Mouse (Mus musculus): ENCODE measurements at regions not wholly inside any gene's neighbourhood (a gene's known extent, or its start where the extent isn't known, plus 50 kb on each side); places are given as distances from the start of the nearest gene placed in this dataset.

GRCm38 (mm10) chr15:85665181-85665821 lies 69.5 kb upstream of the Ppara start:
- WGBS: 74% methylated on average over 12 of the region's 12 CpGs
- Histone ChIP-seq H3K27ac (ENCODE audit: low read length) (0 out of 2 replicates have a peak overlapping the region, but pooled peaks have one; percentile 12), H3K9me3 (ENCODE audit: control insufficient read depth, low read length) (no peaks in the 10 kb centered on the region), H3K4me2 (ENCODE audit: low read length) (peak overlapping the region; percentile 22), H3K4me1 (replicated peaks; ENCODE audit: control insufficient read depth, insufficient read depth, low read length) (peaks cover 36% of the 10 kb centered on the region), H3K9ac (replicated peaks; ENCODE audit: low read depth, low read length) (peak overlapping the region; percentile 51), H3K4me3 (replicated peaks; ENCODE audit: low read length) (no peak overlapping the region), H3K36me3 (ENCODE audit: control insufficient read depth, insufficient read depth) (no peaks in the 10 kb centered on the region), H3K27me3 (replicated peaks; ENCODE audit: control insufficient read depth, insufficient read depth, low read length) (peaks cover 7% of the 10 kb centered on the region; the same call in 1 of the 2 replicates)
- ATAC-seq: no peak

DNA sequence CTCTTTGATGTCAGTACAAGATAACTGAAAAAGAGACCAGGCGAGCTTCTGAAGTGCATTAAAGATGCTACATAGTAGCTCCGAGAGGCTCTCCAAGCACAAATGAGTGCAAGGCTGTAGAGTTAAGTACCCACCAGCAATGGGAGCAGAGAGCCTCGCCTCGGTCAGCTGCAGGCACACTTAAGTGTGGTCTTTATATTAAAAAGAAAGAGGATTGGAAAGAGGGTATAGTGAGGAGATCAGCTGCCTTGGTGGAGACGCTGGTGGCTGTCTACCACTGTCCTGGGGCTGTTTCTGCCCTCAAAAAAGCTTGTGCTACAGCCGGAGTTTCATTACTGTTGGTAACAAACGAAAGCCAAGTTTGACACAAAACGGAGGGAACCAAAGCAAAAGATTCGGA lies 68.3 kb upstream of the Ppara start:
- Histone ChIP-seq H3K4me2 (ENCODE audit: low read length) (peak overlapping the region; percentile 55), H3K27ac (ENCODE audit: low read length) (peak overlapping the region; percentile 87), H3K4me3 (replicated peaks; ENCODE audit: low read length) (peak overlapping the region; percentile 21), H3K36me3 (ENCODE audit: control insufficient read depth, insufficient read depth) (no peaks in the 10 kb centered on the region), H3K9me3 (ENCODE audit: control insufficient read depth, low read length) (no peaks in the 10 kb centered on the region), H3K27me3 (replicated peaks; ENCODE audit: control insufficient read depth, insufficient read depth, low read length) (no peaks in the 10 kb centered on the region; the same call in 1 of the 2 replicates), H3K9ac (replicated peaks; ENCODE audit: low read depth, low read length) (peak overlapping the region; percentile 58), H3K4me1 (replicated peaks; ENCODE audit: control insufficient read depth, insufficient read depth, low read length) (peaks cover 30% of the 10 kb centered on the region)
- WGBS: 33% methylated on average over 9 of the region's 9 CpGs
- no peak for ATAC-seq

DNA sequence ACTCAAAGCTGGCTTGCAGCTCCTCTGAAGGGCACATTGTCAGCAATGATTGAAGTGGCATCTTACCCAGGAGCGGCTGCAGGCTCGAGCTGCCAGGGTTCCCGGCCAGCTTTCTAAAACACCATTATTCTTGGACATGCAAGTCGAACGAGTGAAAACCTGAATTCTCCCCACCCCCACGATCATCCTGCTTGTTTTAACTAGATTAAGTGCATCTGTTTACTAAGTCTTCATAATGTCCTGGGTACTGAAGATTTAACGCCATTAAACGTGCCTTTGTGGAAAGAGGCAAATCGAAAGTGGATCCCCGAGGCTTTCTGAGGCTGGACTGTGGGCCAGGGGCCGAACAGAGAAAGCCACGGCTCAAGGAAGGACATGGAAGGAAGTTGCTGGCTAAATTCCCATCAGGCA lies 67.4 kb upstream of the Ppara start:
- Histone ChIP-seq H3K9ac (replicated peaks; ENCODE audit: low read depth, low read length) (peak overlapping the region; percentile 51), H3K27me3 (replicated peaks; ENCODE audit: control insufficient read depth, insufficient read depth, low read length) (no peaks in the 10 kb centered on the region)
- 15% methylated on average over 12 of the region's 12 CpGs for WGBS

GRCm38 (mm10) chr15:85667906-85668590 lies 66.7 kb upstream of the Ppara start:
- Histone ChIP-seq H3K4me3 (replicated peaks; ENCODE audit: low read length) (peak overlapping the region; percentile 13), H3K9me3 (ENCODE audit: control insufficient read depth, low read length) (no peaks in the 10 kb centered on the region), H3K9ac (replicated peaks; ENCODE audit: low read depth, low read length) (peak overlapping the region; percentile 51), H3K27me3 (replicated peaks; ENCODE audit: control insufficient read depth, insufficient read depth, low read length) (no peaks in the 10 kb centered on the region), H3K4me2 (ENCODE audit: low read length) (peak overlapping the region; percentile 52), H3K27ac (ENCODE audit: low read length) (peak overlapping the region; percentile 67), H3K36me3 (ENCODE audit: control insufficient read depth, insufficient read depth) (no peaks in the 10 kb centered on the region), H3K4me1 (replicated peaks; ENCODE audit: control insufficient read depth, insufficient read depth, low read length) (peaks cover 30% of the 10 kb centered on the region)
- WGBS: 70% methylated on average over 7 of the region's 7 CpGs
- ATAC-seq: no peak

More for the DNA sequence above, 67.4 kb upstream of the Ppara start:
- H3K4me1 ChIP-seq (replicated peaks; ENCODE audit: control insufficient read depth, insufficient read depth, low read length): peaks cover 30% of the 10 kb centered on the region
- H3K36me3 ChIP-seq (ENCODE audit: control insufficient read depth, insufficient read depth): no peaks in the 10 kb centered on the region
- no peaks in the 10 kb centered on the region for H3K9me3 ChIP-seq (ENCODE audit: control insufficient read depth, low read length)
- H3K4me2 ChIP-seq (ENCODE audit: low read length): peak overlapping the region; percentile 52
- H3K4me3 ChIP-seq (replicated peaks; ENCODE audit: low read length): peak overlapping the region; percentile 13
- no peak for ATAC-seq
- peak overlapping the region; percentile 63 for H3K27ac ChIP-seq (ENCODE audit: low read length)

- peak overlapping the region; percentile 100 for H3K9ac ChIP-seq (replicated peaks; ENCODE audit: low read depth, low read length)
- H3K4me1 ChIP-seq (replicated peaks; ENCODE audit: control insufficient read depth, insufficient read depth, low read length): peaks cover 34% of the 10 kb centered on the region
- H3K27me3 ChIP-seq (replicated peaks; ENCODE audit: control insufficient read depth, insufficient read depth, low read length): no peaks in the 10 kb centered on the region
- H3K36me3 ChIP-seq (ENCODE audit: control insufficient read depth, insufficient read depth): no peaks in the 10 kb centered on the region
- peak overlapping the region; percentile 88 for H3K4me3 ChIP-seq (replicated peaks; ENCODE audit: low read length)
- H3K9me3 ChIP-seq (ENCODE audit: control insufficient read depth, low read length): no peaks in the 10 kb centered on the region
- 35% methylated on average over 9 of the region's 9 CpGs for WGBS
- H3K4me2 ChIP-seq (ENCODE audit: low read length): peak overlapping the region; percentile 98
- H3K27ac ChIP-seq (ENCODE audit: low read length): peak overlapping the region; percentile 100
- no peak for ATAC-seq
Observed at GRCm38 (mm10) chr15:85668871-85669651, 65.7 kb upstream of the Ppara start.

GRCm38 (mm10) chr15:85669652-85670175 lies 65.1 kb upstream of the Ppara start:
- Histone ChIP-seq H3K36me3 (ENCODE audit: control insufficient read depth, insufficient read depth) (no peaks in the 10 kb centered on the region), H3K9ac (replicated peaks; ENCODE audit: low read depth, low read length) (peak overlapping the region; percentile 100), H3K4me1 (replicated peaks; ENCODE audit: control insufficient read depth, insufficient read depth, low read length) (peaks cover 40% of the 10 kb centered on the region), H3K4me3 (replicated peaks; ENCODE audit: low read length) (peak overlapping the region; percentile 88), H3K9me3 (ENCODE audit: control insufficient read depth, low read length) (no peaks in the 10 kb centered on the region), H3K4me2 (ENCODE audit: low read length) (peak overlapping the region; percentile 98), H3K27me3 (replicated peaks; ENCODE audit: control insufficient read depth, insufficient read depth, low read length) (no peaks in the 10 kb centered on the region), H3K27ac (ENCODE audit: low read length) (peak overlapping the region; percentile 100)
- peak; percentile 54 for ATAC-seq
- 12% methylated on average over 15 of the region's 15 CpGs for WGBS

DNA sequence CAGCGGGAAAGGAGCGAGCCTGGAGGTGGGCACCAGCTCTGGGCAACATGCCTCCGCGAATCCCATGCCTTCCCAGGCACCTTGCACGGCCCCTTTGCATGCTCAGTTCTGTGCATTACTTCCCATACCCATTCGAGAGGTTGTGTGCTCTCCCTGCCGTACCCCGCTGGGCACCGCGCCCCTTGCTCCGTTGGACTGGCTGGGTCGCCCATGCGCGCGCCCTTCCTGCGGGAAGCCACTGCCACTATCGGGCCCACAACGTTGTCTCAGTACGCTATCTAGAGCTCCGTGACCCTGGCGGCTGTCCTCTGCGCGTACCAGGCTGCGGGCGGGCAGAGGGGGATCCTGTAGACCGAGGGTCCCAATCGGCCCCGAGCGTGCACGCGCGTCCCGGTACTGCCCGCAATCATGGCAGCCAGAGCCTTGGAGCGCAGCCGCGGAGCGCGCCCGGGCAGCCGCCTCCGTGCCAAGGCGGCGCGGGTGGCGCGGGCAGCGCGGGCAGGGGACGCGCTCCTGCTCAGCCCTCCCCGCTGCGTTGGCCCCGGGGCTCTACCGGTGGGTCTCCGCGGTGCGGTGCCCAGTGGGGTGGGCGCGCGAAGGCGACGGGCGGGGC lies 64.5 kb upstream of the Ppara start:
- WGBS: under 1% methylated on average over 52 of the region's 64 CpGs
- H3K27me3 ChIP-seq (replicated peaks; ENCODE audit: control insufficient read depth, insufficient read depth, low read length): no peaks in the 10 kb centered on the region

DNA sequence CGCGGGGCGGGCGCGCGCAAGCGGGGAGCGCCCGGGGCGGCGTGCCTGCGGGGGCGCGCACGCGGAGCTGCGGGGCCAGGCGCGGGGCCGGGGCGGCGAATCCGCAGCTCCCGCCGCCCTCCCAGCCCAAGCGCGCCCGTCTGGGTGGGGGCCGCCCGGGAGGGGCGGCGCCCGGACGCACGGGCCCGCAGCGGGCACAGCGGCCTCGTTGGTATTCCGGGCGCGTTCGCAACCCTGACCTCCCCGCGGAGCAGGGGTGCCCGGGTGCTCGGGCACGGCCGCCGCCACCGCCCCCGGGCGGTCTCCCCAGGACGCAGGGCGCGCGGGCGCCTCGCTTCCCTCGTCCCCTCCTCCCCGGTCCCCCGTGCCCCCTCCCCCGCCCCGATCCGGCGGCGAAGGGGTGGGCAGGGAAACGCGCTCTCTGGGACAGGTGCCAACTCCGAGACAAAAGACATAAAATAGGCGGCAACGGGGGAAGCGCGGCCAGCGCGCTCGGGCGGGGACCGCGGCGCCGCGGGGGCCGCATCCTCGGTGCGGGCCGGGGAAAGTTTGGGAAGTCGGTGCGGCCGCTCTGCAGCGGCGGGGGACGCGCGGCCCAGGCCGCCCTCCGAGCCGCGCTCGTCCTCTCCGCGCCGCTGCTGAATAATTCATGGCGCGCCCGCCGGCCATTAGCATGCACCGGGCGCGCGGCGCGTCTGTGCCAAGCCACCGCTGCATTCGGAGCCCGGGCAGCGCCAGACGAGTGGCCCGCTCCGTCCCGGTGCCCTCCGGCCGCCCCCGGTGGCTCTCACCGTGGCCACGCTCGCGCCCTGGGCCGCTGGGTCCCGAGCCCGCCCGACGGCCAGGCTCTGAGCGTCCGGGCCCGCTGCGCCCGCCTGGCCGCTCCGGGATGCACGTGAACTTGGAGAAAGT lies 63.7 kb upstream of the Ppara start:
- H3K9me3 ChIP-seq (ENCODE audit: control insufficient read depth, low read length): no peaks in the 10 kb centered on the region
- no peaks in the 10 kb centered on the region for H3K36me3 ChIP-seq (ENCODE audit: control insufficient read depth, insufficient read depth)
- no peaks in the 10 kb centered on the region for H3K27me3 ChIP-seq (replicated peaks; ENCODE audit: control insufficient read depth, insufficient read depth, low read length)
- peak overlapping the region; percentile 98 for H3K4me2 ChIP-seq (ENCODE audit: low read length)
- peak; percentile 66 for ATAC-seq
- under 1% methylated on average over 90 of the region's 141 CpGs for WGBS
- peak overlapping the region; percentile 100 for H3K27ac ChIP-seq (ENCODE audit: low read length)
- H3K4me3 ChIP-seq (replicated peaks; ENCODE audit: low read length): peak overlapping the region; percentile 88
- H3K9ac ChIP-seq (replicated peaks; ENCODE audit: low read depth, low read length): peak overlapping the region; percentile 100
- peaks cover 49% of the 10 kb centered on the region for H3K4me1 ChIP-seq (replicated peaks; ENCODE audit: control insufficient read depth, insufficient read depth, low read length)

More for the DNA sequence above, 64.5 kb upstream of the Ppara start:
- ATAC-seq: peak; percentile 66
- H3K4me2 ChIP-seq (ENCODE audit: low read length): peak overlapping the region; percentile 98
- peak overlapping the region; percentile 88 for H3K4me3 ChIP-seq (replicated peaks; ENCODE audit: low read length)
- H3K9ac ChIP-seq (replicated peaks; ENCODE audit: low read depth, low read length): peak overlapping the region; percentile 100
- H3K9me3 ChIP-seq (ENCODE audit: control insufficient read depth, low read length): no peaks in the 10 kb centered on the region
- H3K27ac ChIP-seq (ENCODE audit: low read length): peak overlapping the region; percentile 100
- H3K36me3 ChIP-seq (ENCODE audit: control insufficient read depth, insufficient read depth): no peaks in the 10 kb centered on the region
- H3K4me1 ChIP-seq (replicated peaks; ENCODE audit: control insufficient read depth, insufficient read depth, low read length): peaks cover 44% of the 10 kb centered on the region

Data from forebrain, embryonic 16.5 days (tissue).